Mouse (Mus musculus) lung, postnatal 25 days (tissue): ENCODE measurements around the gene Capn7.

Experiments used
- DNase-seq: peaks from one replicate; pipeline ENCODE4 v3.0.0; 2022; ENCODE audit warnings: low spot score

Gene Capn7

DNA sequence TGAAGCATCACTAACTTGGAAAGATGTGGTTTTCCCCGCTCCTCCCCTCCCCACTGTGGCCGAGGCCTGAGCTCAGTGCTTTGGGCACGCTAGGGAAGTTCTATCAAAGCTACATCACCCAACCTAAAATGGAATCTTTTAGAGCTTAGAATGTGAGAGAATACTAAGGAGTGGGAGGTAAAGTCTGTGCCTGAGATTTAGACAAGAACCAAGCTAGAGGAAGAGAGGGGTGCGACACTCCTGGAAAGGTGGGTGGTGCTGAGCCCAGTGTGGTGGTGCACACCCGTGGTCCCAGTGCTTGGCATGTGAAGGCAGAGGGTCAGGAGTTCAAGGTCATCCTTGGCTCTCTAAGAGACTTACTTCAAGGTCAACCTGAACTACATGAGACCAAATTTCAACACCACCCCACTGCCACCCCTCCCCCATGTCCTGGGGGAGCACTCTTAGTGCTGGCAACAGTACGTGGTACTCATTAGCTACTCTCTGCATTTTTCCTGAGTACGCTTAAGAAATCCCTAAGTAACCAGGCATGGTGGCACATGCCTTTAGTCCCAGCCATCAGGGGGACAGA is 59.3 kb downstream of the Capn7 start:
- DNase-seq: no peak

DNA sequence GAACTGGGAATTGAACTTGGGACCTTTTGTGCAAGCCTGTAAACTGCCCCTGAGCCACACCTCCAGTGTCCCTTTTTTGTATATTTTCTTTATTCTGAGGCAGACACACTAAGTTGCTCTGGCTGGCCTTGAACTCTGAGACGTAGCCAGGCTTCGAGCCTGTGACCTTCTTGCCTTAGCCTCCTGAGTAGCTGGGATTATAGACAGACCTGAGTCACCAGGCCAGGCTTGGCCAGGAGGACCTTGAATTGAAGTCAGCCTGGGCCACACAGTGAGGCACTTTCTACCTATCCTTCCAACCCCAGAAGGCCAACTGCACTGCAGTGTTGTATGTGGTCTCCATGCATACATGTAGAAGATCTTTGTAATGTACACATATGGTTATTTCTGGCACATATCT is 60.0 kb downstream of the Capn7 start:
- no peak for DNase-seq

DNA sequence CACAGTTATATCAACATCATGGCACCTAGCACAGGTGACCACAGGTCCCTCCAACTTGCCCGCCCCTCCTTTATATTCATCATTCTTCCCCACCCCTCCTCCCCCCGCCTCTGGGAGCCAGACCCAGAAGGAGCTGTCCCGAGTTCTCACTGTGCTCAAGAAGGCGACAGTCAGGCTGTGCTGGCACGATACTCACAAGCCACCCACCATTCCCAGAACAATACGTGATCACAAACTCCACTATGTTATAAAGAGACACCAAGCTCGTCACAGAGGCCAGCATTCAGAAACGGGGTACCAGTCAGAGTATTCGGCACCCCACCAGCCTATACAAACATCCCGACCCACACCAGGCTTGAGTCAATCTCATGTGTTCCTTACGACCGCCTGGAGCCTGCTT is 60.9 kb downstream of the Capn7 start:
- no peak for DNase-seq

DNA sequence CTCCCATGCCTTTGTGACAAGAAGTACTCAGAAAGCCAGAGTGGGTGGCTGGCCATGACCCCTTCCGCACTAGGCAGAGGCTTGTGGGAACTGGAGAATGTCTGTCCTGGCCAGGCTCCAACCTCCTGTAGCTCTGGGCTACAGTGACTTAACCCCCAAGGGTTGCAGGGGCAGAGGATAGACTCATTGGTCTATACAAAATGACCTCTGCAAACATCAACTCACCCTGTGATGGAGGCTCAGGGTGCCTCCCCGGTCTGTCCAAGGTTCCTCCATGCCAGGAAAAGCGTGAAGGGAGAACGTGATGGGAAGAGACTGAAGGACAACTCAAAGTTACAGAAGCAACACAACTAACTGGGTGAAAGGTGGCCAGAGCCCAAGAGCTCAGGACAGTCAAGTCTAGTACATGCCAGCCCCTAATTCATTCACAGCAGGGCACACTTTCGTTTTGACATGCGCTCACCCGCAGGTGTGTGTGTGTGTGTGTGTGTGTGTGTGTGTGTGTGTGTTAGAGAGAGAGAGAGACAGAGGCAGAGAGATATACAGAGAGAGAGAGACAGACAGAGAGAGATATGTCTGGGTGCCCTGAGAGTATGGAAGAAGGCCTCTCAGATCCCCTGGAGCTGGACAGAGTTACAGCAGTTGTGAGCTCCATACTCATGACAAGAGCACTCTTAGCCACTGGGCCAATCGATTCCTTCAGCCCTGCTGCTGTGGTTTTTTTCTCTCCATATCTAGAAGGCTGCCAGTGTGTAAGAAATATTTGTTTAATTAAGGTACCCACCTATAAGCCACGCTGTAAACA is 61.6 kb downstream of the Capn7 start:
- no peak for DNase-seq

DNA sequence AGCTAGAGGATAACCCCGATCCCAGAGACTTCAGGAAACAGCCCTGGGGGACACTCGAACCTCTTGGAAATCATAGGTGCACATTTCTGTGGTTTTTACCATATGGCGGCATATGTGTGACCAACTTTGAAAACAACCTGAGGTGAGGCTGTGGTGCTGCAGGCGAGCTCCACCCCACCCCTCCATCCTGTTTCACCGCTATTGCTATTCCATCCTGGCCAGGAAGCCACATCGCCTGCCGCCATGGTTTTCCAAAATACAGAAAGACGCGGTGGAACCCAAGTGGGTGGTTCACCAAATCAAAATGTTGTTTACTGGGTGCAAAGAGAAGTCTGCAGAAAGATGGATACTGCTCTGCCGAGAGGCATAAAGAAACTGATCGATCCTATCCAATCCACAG is 62.4 kb downstream of the Capn7 start:
- DNase-seq: no peak

DNA sequence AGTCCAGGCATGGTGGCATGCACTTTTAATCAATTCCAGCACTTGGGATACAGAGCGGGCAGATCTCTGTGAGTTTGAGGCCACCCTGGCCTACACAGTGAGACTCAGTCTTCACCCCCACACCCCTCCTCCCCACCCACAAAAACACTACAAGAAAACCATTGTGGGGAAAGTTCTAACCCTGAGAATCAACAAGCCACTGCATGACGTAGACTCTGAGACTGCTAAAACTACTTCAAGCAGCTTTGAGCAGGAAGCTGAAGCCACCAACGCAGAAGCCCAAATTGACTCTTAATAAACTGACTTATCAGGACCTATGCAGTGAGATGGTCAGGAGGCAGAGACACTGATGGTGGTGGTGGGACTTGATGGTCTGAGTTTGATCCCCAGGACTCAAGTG is 62.8 kb downstream of the Capn7 start:
- DNase-seq: no peak

DNA sequence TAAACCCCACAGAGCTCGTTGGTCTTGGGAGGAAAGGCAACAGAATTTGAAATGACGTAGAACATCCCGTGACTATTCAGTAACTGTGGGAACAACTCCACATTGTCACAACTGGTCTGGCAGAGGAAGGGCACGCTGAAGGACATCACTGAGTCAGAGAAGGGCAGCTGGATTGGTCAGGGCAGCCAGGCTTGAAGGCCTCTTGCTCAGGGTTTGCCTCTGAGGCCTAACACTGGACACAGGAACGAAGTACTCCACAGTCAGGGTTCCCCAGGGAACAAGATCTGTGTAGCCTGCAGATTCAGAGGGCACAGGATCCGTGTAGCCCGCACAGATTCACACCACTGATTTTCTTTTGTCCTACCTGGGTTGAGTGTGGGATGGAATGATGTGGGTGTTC is 63.8 kb downstream of the Capn7 start:
- no peak for DNase-seq

DNA sequence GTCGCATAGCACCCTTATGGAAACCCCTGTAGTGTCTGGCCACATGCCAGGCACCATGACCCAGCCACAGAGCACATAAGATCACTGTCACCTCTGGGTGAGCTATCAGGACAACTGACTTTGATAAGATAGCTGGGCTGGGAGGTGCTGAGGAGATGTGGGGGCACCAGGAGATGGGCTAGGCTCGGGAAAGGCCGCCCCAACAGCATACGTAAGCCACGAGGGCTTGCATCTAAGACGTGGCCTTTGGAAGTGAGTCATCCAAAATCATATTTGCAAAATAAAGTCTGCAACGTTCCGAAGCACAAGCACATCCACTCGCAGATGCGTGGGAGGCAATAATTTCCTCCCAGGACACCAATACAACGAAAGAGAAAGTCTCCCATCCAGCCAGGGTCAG is 64.5 kb downstream of the Capn7 start:
- no peak for DNase-seq

DNA sequence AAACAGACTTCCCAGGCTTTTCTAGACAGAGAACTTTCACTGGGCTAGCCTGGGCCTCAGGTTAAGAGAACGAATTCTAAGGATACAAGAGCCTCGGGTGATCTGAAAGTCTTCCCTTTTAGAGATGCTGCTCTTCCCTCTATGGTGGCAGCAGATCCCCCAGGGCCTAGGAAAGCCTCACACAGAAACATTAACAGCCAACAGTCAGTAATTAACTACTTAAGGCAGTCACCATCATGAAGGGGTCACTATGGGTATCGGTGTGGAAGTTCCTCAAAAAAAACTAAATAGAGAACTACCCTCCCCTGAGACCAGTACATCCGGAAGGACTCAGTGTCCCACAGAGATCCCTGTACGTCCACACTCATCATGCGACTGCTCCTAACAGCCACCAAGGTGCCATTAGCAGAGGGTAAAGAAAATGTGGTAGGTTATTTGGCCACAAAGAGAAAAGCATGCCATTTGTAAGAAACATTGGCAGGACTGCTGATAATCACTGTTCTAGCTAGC is 65.5 kb downstream of the Capn7 start:
- no peak for DNase-seq

DNA sequence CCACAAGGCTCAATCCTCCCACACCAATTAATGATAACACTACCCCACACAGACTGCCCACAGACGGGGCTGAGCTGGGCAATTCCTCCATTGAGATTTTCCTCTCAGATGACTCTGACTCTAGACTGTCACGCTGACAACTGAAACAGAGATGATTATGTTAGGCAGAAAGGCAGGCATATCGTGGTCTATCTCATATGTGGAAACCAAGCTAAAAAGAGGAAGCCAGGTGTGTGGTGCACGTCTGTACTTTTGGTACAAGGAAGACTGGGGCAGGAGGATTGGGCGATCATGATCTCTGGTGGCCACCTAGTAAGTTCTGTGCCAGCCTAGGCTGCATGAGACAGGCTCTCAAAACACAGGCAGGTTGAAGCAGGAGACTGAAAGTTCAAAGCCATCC is 66.3 kb downstream of the Capn7 start:
- no peak for DNase-seq

DNA sequence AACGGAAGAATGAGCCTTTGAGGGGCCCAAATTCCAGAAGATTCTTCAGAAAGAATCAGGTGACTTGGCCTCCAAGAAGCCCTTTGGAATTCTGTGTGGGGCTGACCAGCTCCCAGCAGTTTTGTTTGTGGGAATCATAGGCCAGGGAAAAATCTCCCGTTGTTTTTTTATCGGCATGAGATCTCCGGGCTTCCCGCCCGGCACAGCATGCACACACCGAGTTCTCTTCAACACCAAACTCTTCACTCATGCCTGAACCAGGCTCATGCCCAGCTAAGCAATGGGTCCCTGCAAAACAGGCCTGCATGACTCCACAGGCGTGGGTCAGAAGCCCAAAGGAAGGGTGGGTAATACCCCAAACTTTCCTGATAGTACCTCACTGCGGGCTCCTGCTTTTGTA is 67.1 kb downstream of the Capn7 start:
- no peak for DNase-seq

DNA sequence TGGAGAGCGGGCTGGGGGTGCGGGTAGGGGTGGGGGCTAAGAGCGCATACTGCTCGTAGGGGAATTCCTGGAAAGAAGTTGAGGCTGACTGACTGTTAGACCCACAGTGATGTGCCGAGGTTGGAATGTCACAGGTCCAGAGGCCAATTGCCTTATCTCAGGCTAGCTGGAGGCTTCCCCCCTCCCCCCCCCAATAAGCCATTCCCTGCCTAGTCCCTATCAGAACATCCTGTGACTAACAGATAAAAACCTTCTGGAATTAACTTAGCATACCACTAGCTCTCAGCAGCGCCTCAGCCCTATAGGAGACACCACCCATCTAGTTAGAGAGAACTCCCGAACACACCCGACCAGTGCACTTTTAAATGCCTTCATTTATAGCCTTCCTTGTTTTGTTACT is 67.6 kb downstream of the Capn7 start:
- DNase-seq: no peak

DNA sequence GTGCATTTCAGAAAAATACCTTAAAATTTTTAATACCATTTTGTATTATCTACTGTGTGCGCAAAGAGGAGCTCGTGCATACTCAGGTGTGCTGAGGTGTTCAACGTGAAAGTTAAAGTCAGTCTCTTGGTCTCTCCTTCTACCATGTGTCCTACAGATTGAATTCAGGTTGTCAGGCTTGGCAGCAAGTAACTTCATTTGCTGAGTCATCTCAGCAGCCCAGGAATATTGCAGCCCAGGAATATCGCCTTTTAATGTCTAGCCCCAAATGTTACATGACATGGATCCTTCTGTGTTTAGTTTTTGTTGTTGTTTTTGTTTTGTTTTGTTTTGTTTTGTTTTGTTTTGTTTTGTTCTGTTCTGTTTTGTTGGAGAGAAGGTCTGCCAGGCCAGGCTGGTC is 68.2 kb downstream of the Capn7 start:
- DNase-seq: no peak

DNA sequence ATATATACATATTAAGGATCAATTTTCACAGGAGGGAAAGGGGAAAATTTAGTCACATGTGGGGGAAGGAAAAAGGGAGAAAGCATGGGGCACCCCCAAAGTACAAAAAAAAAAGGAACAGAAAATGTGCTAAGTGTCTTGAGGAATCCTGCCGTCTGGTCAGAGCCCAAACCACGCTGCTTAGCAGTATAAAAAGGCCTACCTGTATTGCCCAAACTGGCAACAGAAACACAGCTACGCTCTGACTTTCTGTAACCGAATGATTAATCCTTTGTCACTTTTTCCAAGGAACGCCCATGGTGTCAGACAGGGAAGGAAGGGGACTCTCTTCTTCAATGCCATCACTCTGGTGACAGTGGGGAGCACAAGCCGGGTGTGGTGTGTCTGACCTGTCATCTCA is 69.2 kb downstream of the Capn7 start:
- DNase-seq: no peak

DNA sequence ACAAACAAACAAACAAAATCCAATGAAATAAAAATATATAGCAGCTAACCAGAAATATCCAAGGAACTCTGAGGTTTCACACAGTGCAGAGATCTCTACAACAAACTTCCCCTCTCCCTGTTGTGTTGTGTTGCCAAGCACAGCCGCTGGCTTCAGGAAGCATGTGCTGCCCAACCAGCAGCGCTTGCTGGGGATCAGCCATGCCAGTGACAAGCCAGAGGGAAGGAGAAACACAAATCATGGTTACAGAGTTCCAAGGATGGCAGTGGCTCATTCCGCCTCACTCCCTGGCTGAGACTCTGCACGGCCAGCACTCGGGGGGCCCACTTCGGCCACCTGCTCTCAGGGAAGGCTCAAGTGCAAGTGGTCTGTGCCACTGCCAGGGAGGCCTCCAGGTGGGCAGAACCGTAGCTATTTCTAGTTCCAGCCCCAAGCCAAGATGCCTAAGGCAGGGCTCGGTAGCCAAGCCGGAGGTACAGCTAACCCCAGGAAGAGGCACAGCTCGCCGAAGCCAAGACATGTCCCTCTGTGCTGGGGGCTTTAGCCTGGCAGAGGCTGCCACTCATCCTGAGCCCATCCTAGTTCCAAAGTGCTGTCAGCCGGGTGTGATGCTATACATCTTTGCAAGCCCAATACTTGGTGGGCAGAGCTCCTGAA is 69.8 kb downstream of the Capn7 start:
- DNase-seq: no peak

DNA sequence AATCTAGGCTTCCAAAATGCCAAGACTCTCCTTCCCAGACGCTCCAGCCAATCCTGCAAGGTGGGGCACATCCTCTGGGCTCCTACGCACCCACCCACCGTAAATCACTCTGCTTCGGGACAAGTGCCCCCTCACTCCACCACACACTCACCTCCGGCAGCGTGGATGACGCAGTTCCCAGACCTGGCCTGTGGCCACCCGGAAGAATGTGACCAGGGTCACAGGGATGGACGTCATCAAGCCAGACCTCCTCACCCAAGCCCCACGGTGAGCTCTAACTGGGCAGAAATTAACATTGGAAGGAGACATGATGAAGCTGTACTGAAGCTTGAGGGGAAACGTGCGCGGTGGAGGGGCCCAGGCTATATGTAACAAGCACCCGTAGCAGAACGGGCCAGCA is 70.8 kb downstream of the Capn7 start:
- no peak for DNase-seq

DNA sequence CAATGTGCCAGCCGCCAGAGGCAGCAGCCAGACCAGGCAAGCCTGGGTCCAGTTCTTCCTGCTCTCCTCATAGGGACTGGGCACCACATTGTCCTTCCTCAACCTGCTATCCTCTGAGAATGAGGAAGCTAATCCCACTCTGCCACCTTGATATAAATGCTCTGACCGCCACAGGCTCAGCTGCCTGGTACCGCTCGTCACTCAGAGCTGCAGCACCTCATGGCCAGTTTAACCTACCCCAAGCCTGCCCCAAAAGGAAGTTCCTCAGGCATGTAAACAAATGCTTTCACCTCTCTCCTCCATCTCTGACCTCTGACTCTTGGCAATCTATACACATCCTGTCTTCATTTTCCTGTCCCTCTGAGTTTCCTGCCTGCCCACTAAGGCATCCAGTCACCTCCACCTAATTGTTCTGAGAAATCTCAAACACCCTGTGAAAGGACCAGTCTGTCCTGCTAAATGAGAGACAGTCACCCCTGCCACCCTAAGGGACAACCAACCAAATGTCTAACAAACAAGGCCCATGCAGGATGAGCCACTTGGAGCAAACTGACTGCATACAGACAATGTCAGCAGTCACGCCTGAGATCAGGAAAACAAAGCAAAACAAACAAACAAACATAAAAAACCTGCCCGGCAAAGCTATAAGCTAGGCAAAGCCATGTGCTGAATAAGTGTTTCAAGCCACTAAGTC is 71.6 kb downstream of the Capn7 start:
- no peak for DNase-seq

DNA sequence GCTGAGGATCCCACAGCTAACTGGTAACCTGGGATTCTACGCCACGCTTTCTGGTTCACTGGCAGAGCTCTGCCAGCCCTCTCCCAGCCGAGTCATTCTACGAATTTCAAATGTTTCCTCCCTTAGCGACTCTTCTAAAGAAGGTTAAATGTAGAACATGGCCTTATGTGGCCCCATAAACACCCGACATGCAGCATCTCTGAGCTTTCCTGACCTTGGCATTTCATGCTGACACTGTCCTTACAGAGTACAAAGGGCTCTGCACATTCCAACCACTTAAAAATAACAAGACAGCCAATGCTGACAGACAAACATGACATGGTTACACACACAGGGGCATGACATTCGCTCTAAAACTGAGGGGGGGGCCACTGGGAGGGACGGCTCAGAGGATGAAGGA is 72.2 kb downstream of the Capn7 start:
- no peak for DNase-seq

DNA sequence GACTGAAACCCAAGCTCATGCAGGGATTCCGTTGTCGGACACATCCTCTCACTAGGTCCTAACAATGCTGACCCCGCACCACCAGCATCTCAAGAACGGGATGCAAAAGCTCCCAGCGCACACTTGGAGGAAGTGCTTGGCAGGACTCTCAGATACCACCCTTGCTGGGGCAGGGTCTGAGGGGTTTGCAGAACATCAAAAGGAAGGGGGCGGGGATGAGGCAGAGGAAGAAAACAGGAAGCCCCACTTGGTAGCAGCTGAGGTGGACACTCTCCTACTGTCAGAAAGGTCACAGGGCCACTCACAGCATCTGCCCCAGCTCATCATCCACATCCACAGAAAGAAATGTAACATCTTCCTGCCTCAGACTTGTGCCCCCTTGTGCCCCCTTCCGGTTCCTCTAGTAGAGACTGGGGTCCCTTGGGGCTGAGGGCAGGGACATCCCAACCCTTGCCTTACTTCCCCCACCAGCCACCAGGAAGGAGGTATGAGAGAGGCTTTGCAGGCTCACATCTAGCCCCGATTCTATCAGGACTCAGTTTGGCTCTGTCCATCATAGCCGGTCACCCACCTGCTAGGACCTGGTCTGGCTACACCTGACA is 73.8 kb downstream of the Capn7 start:
- no peak for DNase-seq

DNA sequence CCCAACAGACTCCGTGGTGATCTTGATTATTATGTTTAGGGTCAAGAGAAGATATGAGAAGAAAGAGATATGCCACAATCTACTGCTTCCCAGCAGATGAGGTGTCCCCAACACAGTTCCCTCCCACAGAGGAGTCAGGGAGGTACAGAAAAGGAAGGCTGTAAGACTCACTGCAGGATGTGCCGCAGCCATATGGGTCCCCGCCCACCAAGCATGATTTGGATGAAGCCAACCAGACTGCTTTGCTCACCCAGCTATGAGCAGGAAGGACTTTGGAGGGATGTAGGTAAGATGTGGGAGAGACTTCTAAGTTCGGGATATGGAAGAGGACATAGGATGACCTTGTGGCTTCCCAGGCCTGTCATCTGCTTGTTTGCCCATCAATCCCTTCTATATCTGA is 74.3 kb downstream of the Capn7 start:
- DNase-seq: no peak

DNA sequence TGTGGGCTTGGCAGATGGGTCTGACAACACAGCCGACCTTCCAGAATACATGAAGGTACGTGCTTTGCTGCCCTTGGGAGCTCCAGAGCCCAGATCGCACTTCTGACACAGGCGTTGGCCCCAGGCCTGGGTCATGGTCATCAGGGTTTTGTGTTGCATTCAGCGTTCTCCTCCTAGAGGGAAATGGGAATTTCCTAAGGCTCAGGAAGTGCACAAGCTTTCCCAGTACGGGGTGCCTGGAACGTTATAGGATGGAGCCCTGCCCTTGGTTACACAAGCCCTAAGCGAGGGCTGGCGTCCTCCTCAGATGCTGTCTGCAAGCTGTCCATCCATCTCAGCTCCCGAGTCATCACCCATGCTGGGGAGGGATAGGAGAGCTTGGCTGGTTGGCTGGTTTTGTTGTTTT is 76.2 kb downstream of the Capn7 start:
- DNase-seq: no peak

DNA sequence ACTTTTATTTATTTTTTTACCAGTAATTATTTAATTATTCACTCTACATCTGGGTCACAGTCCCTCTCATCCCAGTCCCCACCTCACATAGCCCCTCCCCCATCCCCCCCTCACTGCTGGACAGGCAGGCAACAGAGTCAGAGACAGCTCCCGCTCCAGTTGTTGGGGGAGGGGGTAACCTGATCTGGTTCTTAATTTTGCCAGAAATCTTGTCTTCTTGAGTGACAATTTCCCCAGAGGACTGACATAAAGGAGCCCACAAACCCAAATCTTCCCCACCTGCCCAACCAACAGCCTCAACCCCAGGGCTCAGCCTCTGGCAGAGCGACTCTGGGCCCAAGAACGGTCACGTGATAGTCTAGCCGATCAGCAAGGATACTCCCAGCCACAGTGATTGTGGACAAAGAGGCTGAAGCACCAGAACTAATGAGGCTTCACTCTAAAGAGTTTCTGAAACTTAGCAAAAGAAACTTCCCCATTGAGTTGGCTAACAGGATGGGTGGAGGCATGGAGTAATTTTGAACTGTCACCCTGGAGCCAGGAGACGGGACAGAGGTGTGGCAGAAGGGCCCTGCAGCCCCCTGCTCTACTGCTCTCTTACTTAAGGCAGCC is 77.1 kb downstream of the Capn7 start:
- no peak for DNase-seq
